Mouse (Mus musculus) fat pad, adult 2 months (tissue): Measurements from ENCODE around the gene Kirrel3.

Experiments used
- DNase-seq: peaks from one replicate; pipeline ENCODE4 v3.0.0-alpha.2; 2011; ENCODE audit warnings: low read depth, low spot score; ENCODE audit errors: extremely low read depth

Kirrel3 gene

DNA sequence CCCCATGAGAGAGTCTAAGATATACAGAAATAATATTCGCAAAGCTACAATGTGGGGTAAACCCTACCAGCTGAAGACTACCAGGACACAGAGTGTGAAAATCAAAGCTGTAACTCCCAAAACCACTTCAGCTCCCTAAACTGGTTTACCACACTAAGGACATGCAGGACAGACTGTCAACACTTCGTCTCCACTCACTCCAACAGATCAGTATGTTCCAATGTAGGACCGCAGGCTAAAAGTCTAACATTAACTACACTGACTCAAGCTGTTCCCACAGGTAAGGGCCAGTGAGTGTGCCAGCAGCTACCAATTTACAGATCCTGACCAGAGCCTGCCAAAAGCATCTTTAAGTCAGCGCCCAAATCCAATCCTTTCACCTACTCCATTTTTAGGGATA lies 566.0 kb downstream of the Kirrel3 start:
- peak; percentile 86 for DNase-seq

- DNase-seq: no peak
Measured at GRCm38 (mm10) chr9:35052671-35053070, 567.0 kb downstream of the Kirrel3 start.

DNA sequence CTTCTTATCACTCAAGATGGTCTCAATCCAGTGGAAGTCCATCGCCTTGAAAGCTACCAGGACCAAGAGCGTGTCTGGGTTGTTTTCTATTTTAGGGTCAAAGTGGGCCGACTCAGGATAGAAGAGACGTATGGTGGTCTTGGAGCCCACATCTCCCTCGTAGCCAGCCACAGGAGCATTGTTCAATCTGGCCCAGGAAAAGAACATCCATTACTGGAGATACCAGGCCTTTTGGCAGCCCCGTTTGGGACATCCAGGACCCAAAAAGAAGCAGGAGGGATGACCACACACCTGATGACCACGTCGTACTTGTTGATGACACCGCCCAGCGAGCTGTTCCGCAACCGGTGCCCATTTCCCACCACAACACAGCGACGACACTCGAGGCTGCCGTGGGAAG lies 567.4 kb downstream of the Kirrel3 start:
- DNase-seq: no peak

- no peak for DNase-seq
Measured at GRCm38 (mm10) chr9:35053669-35054068, 568.0 kb downstream of the Kirrel3 start.

GRCm38 (mm10) chr9:35055528-35056330 lies 570.0 kb downstream of the Kirrel3 start:
- no peak for DNase-seq

DNA sequence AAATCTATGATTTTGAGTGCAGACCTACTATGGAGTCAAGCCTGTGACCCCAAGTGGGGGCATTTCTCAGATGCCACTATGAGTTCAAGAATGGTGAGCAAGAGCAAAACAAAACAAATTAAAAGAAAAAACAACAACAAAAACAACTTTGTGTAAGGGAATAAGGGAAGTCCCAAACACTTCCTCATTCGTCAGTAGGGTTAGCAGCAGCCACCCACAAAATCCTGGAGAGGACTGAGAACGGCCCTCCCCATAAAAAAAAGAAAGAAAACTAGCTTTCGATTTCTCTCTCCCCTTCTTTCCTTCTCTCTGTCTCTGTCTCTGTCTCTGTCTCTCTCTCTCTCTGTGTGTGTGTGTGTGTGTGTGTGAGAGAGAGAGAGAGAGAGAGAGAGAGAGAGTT lies 570.9 kb downstream of the Kirrel3 start:
- no peak for DNase-seq

GRCm38 (mm10) chr9:35057631-35058030 lies 571.9 kb downstream of the Kirrel3 start:
- DNase-seq: no peak

- no peak for DNase-seq
Measured at GRCm38 (mm10) chr9:35058186-35058585, 572.5 kb downstream of the Kirrel3 start.

DNA sequence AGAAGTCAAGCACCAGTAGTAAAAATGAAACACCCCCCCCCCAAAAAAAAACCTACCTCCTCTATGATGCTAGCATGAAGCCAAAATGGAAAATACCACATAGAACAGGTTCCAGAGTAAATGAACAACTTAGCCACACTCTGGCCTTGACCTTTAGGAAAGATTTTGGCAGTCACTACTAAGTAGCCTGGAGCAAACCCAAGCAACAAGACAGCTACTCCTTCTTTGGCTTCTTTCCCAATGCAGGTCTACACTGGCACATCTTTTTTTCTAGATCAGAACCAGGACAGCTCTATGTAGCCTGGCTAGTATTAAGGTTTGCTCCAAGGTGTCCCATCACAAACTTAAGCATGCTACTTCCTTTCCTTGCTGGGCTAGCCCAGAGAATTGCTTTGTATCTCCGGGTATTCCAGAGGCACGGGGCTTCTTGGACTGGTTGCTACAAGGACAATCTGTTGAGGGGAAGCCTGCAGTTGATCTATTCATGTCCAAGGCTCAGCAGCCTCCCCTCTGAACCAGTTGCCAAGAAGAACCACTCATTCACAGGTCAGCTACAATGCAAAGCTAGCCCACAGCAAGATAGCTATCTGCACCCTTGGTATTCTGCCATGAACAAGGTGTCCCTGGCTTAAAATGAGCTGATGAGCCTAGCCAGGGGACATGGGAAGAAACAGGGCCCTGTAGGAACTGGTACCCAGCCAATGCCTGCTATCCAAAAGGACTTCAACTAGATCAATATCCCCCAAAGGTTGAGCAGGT lies 573.1 kb downstream of the Kirrel3 start:
- DNase-seq: peak; percentile 61

DNA sequence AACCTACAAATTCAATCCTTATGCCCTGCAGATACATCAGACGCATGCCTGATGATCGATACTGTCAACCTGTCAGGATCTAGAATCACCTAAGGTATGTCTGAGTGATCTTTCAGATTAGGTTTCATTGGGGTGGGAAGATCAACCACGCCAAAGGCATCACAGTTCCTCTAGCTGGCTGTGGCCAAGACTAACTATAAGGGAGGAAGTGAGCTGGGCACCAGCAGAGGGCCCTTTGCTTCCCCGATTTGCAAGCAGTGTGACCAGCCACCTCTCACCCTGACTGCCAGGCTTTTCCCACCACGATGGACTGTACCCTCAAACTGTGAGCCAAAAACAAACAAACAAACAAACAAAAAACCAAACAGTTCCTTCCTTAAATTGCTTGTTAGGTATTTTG lies 574.2 kb downstream of the Kirrel3 start:
- DNase-seq: no peak

DNA sequence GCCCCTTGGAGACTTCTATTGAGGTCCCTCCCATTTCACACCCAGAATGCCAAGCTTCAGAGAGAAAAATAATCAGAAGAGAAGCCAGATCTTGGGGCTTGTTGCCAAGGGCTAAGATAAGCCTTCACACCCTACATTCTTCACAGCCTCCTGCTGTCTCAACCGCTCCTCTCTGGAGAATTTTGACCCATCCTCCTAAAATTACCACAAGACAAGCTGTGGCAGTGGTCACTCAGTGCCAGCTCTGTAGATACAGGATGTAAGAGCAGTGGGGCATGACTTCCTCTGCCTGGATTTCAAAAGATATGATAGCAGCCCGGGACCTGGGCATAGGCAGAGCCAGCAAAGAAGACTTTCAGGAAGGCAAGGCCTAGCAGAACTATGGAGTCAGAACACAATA lies 575.8 kb downstream of the Kirrel3 start:
- no peak for DNase-seq
